Mouse (Mus musculus) MEL (cell line): ENCODE measurements around the gene Nt5dc3. TPM values are rescaled to one million over a fixed set of nuclear protein-coding genes. Genes with fewer than 3 reads are reported as not detected.
A peak's percentile ranks its signal among the peaks of the same experiment; 100 is the strongest.

Source experiments
- DNase-seq: peaks from one replicate; pipeline ENCODE4 v3.0.0; 2011; ENCODE audit warnings: low read depth, low spot score
- H3K27ac ChIP-seq: 2 replicates; pipeline ENCODE4 v1.5.1; 2012; ENCODE audit warnings: low read depth, mild to moderate bottlenecking, control low read depth, low read length, moderate library complexity; ENCODE audit not compliant: control insufficient read depth
- H3K27me3 ChIP-seq, 2 experiments: fragments of 150-350 bp in 1 of 2; sonication (generic) in 1 of 2; 2 replicates each; pipeline ENCODE4 v1.6.1; 2012; ENCODE audit warnings: low read length in 2 of 2, mild to moderate bottlenecking in 2 of 2, improper control_type of control experiment in 1 of 2, moderate library complexity in 1 of 2; ENCODE audit not compliant: insufficient read depth in 2 of 2, control insufficient read depth in 1 of 2
- H3K36me3 ChIP-seq, 2 experiments: 2 replicates each; pipeline ENCODE4 v1.6.1; 2012 to 2014; ENCODE audit warnings: low read length in 2 of 2, improper control_type of control experiment in 1 of 2, inconsistent platforms in 1 of 2, mild to moderate bottlenecking in 1 of 2; ENCODE audit not compliant: insufficient read depth in 2 of 2, control insufficient read depth in 1 of 2
- H3K4me1 ChIP-seq, 2 experiments: fragments of 150-350 bp in 1 of 2; sonication (generic) in 1 of 2; 2 replicates each; pipeline ENCODE4 v1.6.1; 2012; ENCODE audit warnings: low read length in 2 of 2, improper control_type of control experiment in 1 of 2, mild to moderate bottlenecking in 1 of 2; ENCODE audit not compliant: insufficient read depth in 2 of 2, control insufficient read depth in 1 of 2
- H3K4me3 ChIP-seq, 2 experiments: fragments of 150-350 bp in 1 of 2; sonication (generic) in 1 of 2; 2 replicates each; pipeline ENCODE4 v1.5.1; 2012; ENCODE audit warnings: low read depth in 2 of 2, low read length in 2 of 2, mild to moderate bottlenecking in 2 of 2, moderate library complexity in 2 of 2, control low read depth in 1 of 2, improper control_type of control experiment in 1 of 2; ENCODE audit not compliant: control insufficient read depth in 1 of 2, insufficient read depth in 1 of 2
- H3K79me2 ChIP-seq: 2 replicates; pipeline ENCODE4 v1.6.1; 2012; ENCODE audit warnings: mild to moderate bottlenecking, low read length, moderate library complexity; ENCODE audit not compliant: control insufficient read depth, poor library complexity, insufficient read depth
- H3K9ac ChIP-seq: 2 replicates; pipeline ENCODE4 v1.6.1; 2012; ENCODE audit warnings: low read depth, mild to moderate bottlenecking, control low read depth, low read length, moderate library complexity; ENCODE audit not compliant: control insufficient read depth, poor library complexity, severe bottlenecking
- H3K9me3 ChIP-seq: fragments of 150-350 bp; sonication (generic); replicated peaks from 2 replicates; pipeline ENCODE4 v1.6.1; 2012; ENCODE audit warnings: mild to moderate bottlenecking, low read length, improper control_type of control experiment, moderate library complexity; ENCODE audit not compliant: insufficient read depth
- BHLHE40 ChIP-seq: IDR thresholded peaks from 2 replicates; pipeline ENCODE4 v1.6.1; 2012; ENCODE audit warnings: low read depth, mild to moderate bottlenecking, inconsistent platforms, low read length, improper control_type of control experiment, borderline replicate concordance
- CHD1 ChIP-seq: IDR thresholded peaks from 2 replicates; pipeline ENCODE4 v1.6.1; 2012; ENCODE audit warnings: low read depth, mild to moderate bottlenecking, inconsistent platforms, low read length, improper control_type of control experiment
- CTCF ChIP-seq, 3 experiments: IDR thresholded peaks in 2 of 3; conservative IDR thresholded peaks in 1 of 3; 2 replicates each; pipeline ENCODE4 v1.5.1; 2011 to 2012; ENCODE audit warnings: low read length in 3 of 3, low read depth in 2 of 3, mild to moderate bottlenecking in 2 of 3, improper control_type of control experiment in 1 of 3, inconsistent platforms in 1 of 3, mixed read lengths in 1 of 3, moderate library complexity in 1 of 3; ENCODE audit not compliant: control insufficient read depth in 1 of 3, insufficient read depth in 1 of 3, poor library complexity in 1 of 3, severe bottlenecking in 1 of 3
- E2F4 ChIP-seq: IDR thresholded peaks from 2 replicates; pipeline ENCODE4 v1.6.1; 2011; ENCODE audit warnings: low read depth, low read length, improper control_type of control experiment, borderline replicate concordance
- ELF1 ChIP-seq: IDR thresholded peaks from 2 replicates; pipeline ENCODE4 v1.6.1; 2014; ENCODE audit warnings: low read depth, mild to moderate bottlenecking, inconsistent platforms, low read length, improper control_type of control experiment, moderate library complexity
- EP300 ChIP-seq, 2 experiments: IDR thresholded peaks; 2 replicates each; pipeline ENCODE4 v1.6.1; 2011; ENCODE audit warnings: improper control_type of control experiment in 2 of 2, low read length in 2 of 2, low read depth in 1 of 2, mild to moderate bottlenecking in 1 of 2
- ETS1 ChIP-seq: IDR thresholded peaks from 2 replicates; pipeline ENCODE4 v1.6.1; 2012; ENCODE audit warnings: low read depth, mild to moderate bottlenecking, inconsistent platforms, low read length, improper control_type of control experiment, moderate library complexity
- GABPA ChIP-seq: IDR thresholded peaks from 2 replicates; pipeline ENCODE4 v1.6.1; 2012; ENCODE audit warnings: low read depth, mild to moderate bottlenecking, inconsistent platforms, low read length, improper control_type of control experiment, moderate library complexity
- GATA1 ChIP-seq: IDR thresholded peaks from 2 replicates; pipeline ENCODE4 v1.6.1; 2011; ENCODE audit warnings: low read depth, low read length, improper control_type of control experiment
- HCFC1 ChIP-seq: IDR thresholded peaks from 2 replicates; pipeline ENCODE4 v1.6.1; 2012; ENCODE audit warnings: low read depth, mild to moderate bottlenecking, inconsistent platforms, low read length, improper control_type of control experiment, moderate library complexity
- JUND ChIP-seq: IDR thresholded peaks from 2 replicates; pipeline ENCODE4 v1.6.1; 2011; ENCODE audit warnings: low read depth, mild to moderate bottlenecking, improper control_type of control experiment, low read length
- KAT2A ChIP-seq: conservative IDR thresholded peaks from 2 replicates; pipeline ENCODE4 v1.6.1; 2012; ENCODE audit warnings: low read depth, low read length, improper control_type of control experiment, inconsistent platforms
- MAFK ChIP-seq: IDR thresholded peaks from 2 replicates; pipeline ENCODE4 v1.6.1; 2011; ENCODE audit warnings: low read depth, mild to moderate bottlenecking, low read length, improper control_type of control experiment, borderline replicate concordance
- MAX ChIP-seq: IDR thresholded peaks from 2 replicates; pipeline ENCODE4 v1.6.1; 2011; ENCODE audit warnings: low read length, improper control_type of control experiment
- MAZ ChIP-seq: IDR thresholded peaks from 2 replicates; pipeline ENCODE4 v1.6.1; 2012; ENCODE audit warnings: low read depth, mild to moderate bottlenecking, inconsistent platforms, low read length, improper control_type of control experiment
- MEF2A ChIP-seq: IDR thresholded peaks from 2 replicates; pipeline ENCODE4 v1.6.1; 2014; ENCODE audit warnings: low read depth, mild to moderate bottlenecking, inconsistent platforms, low read length, improper control_type of control experiment; ENCODE audit not compliant: poor library complexity, insufficient replicate concordance, severe bottlenecking; ENCODE audit errors: extremely low read depth
- MXI1 ChIP-seq: IDR thresholded peaks from 2 replicates; pipeline ENCODE4 v1.6.1; 2011; ENCODE audit warnings: mild to moderate bottlenecking, low read depth, low read length, improper control_type of control experiment
- MYB ChIP-seq: IDR thresholded peaks from 2 replicates; pipeline ENCODE4 v1.6.1; 2011; ENCODE audit warnings: mild to moderate bottlenecking, low read depth, low read length, improper control_type of control experiment
- MYC ChIP-seq: IDR thresholded peaks from 2 replicates; pipeline ENCODE4 v1.6.1; 2011; ENCODE audit warnings: low read depth, mild to moderate bottlenecking, low read length, improper control_type of control experiment, moderate library complexity
- POLR2A ChIP-seq, 2 experiments: IDR thresholded peaks; 2 replicates each; pipeline ENCODE4 v1.6.1; 2011 to 2012; ENCODE audit warnings: low read length in 2 of 2, mild to moderate bottlenecking in 2 of 2, control low read depth in 1 of 2, improper control_type of control experiment in 1 of 2, low read depth in 1 of 2, moderate library complexity in 1 of 2; ENCODE audit not compliant: control insufficient read depth in 1 of 2, insufficient read depth in 1 of 2, poor library complexity in 1 of 2
- POLR2AphosphoS2 ChIP-seq: IDR thresholded peaks from 2 replicates; pipeline ENCODE4 v1.6.1; 2011; ENCODE audit warnings: low read length, improper control_type of control experiment
- RAD21 ChIP-seq: IDR thresholded peaks from 2 replicates; pipeline ENCODE4 v1.6.1; 2011; ENCODE audit warnings: mild to moderate bottlenecking, low read depth, low read length, improper control_type of control experiment
- RCOR1 ChIP-seq: IDR thresholded peaks from 2 replicates; pipeline ENCODE4 v1.6.1; 2012; ENCODE audit warnings: low read depth, mild to moderate bottlenecking, inconsistent platforms, low read length, improper control_type of control experiment
- SIN3A ChIP-seq: IDR thresholded peaks from 2 replicates; pipeline ENCODE4 v1.6.1; 2012; ENCODE audit warnings: low read length, improper control_type of control experiment, inconsistent platforms
- SMC3 ChIP-seq: IDR thresholded peaks from 2 replicates; pipeline ENCODE4 v1.6.1; 2011; ENCODE audit warnings: low read depth, low read length, improper control_type of control experiment
- TAL1 ChIP-seq: IDR thresholded peaks from 2 replicates; pipeline ENCODE4 v1.6.1; 2012; ENCODE audit warnings: mild to moderate bottlenecking, inconsistent platforms, low read length, moderate library complexity, mixed read lengths
- TBP ChIP-seq: IDR thresholded peaks from 2 replicates; pipeline ENCODE4 v1.8.0; 2011; ENCODE audit warnings: low read depth, low read length, improper control_type of control experiment
- TCF12 ChIP-seq: IDR thresholded peaks from 2 replicates; pipeline ENCODE4 v1.6.1; 2014; ENCODE audit warnings: low read depth, mild to moderate bottlenecking, inconsistent platforms, low read length, improper control_type of control experiment, moderate library complexity
- UBTF ChIP-seq: IDR thresholded peaks from 2 replicates; pipeline ENCODE4 v1.6.1; 2012; ENCODE audit warnings: low read depth, mild to moderate bottlenecking, inconsistent platforms, low read length, improper control_type of control experiment, moderate library complexity, borderline replicate concordance; ENCODE audit not compliant: insufficient read depth
- USF1 ChIP-seq: IDR thresholded peaks from 2 replicates; pipeline ENCODE4 v1.6.1; 2014; ENCODE audit warnings: low read depth, mild to moderate bottlenecking, inconsistent platforms, low read length, improper control_type of control experiment, moderate library complexity
- USF2 ChIP-seq, 2 experiments: IDR thresholded peaks; 2 replicates each; pipeline ENCODE4 v1.6.1; 2011 to 2012; ENCODE audit warnings: improper control_type of control experiment in 2 of 2, low read length in 2 of 2, borderline replicate concordance in 1 of 2, inconsistent platforms in 1 of 2, low read depth in 1 of 2, mild to moderate bottlenecking in 1 of 2; ENCODE audit not compliant: insufficient read depth in 1 of 2
- ZC3H11A ChIP-seq: IDR thresholded peaks from 2 replicates; pipeline ENCODE4 v1.6.1; 2012; ENCODE audit warnings: low read depth, mild to moderate bottlenecking, inconsistent platforms, low read length, improper control_type of control experiment
- ZMIZ1 ChIP-seq: IDR thresholded peaks from 2 replicates; pipeline ENCODE4 v1.6.1; 2012; ENCODE audit warnings: low read depth, mild to moderate bottlenecking, inconsistent platforms, low read length, improper control_type of control experiment, moderate library complexity
- polyA plus RNA-seq, 2 experiments: library from polyadenylated mRNA; stranded (reverse) in 1 of 2; unstranded in 1 of 2; fragments of >175 nt in 1 of 2; fragments of >200 nt in 1 of 2; gene quantifications; 2 replicates each; pipeline versions ENCODE4 v1.2.1 to v1.2.4; 2012; ENCODE audit warnings: low replicate concordance in 2 of 2, low read depth in 1 of 2; ENCODE audit not compliant: insufficient read length in 2 of 2, insufficient read depth in 1 of 2, missing spikeins in 1 of 2
- total RNA-seq: library from RNA; depleted of rRNA; stranded (reverse); fragments of 300-350 nt; gene quantifications from 2 replicates; pipeline ENCODE4 v1.2.3, GENCODE M21; 2012

The Nt5dc3 gene
- total and polyA plus RNA-seq, 3 experiments, result 9.7 to 15.6 TPM; not detected in 1

DNA sequence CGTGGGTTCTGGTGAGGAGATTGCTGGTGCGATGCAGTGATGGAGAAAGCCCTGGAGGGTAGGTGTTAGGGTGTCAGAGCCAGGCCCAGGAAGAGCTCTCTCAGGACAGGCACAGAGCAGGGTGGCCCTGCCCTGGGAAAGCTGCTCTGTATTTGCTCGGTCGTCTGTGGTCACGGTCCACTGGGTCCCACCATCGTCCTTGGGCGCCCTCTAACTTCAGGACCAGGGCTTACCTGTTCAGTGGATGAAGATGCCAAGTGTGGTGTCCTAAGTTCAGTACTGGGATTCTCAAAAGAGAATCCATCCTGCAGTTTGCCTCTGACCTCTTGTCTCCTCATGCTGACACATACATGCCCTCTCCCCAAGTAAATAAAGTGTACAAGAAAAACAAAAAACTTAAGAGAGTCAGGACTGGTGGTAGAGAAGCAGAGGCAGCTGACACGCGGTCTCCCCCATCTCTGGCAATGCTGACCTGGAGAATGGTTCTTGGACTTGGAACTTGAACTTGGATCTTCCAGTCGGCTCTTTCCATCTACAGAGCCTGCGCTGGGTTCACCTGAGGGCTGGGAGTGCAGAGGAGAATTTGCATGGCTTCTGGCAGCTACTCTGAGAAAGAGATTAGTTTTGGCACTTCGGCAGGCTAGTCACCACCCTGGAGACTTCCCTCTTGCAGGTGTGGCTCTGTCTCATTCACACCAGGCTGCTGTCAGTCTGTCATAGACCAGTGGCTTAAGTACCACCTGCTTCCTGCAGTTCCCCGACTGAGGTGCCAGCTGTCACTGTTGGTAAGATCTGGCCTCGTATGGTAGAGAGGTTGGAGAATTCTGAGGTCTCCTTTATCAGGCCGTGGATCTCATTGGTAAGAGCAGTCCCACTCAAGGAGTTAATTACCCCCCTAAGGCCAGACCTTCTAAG lies 49.7 kb downstream of the Nt5dc3 start (continued):
- TF ChIP-seq USF1, result no peak

DNA sequence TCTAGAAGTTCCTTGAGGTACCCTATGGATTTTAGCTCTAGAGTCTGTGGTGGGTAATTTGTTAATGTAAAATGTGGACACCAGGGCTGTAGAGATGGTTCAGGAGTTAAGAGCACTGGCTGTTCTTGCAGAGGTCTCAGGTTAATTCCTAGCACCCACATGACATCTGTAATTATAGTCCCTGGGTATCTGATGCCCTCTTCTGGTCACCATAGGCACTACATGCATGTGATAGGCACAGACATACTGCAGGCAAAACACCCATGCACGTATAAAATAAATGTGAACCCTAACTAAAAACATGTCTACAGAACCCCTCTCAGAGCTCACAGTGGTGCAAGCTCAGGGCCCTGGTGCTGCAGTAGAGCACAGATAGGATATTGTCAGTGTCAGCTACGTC lies 50.7 kb downstream of the Nt5dc3 start:
- Histone ChIP-seq H3K4me1 (no peaks in the 10 kb centered on the region), H3K9ac (no peak overlapping the region), H3K27me3 (no peaks in the 10 kb centered on the region), H3K79me2 (no peaks in the 10 kb centered on the region), H3K4me3 (no peak overlapping the region), H3K9me3 (no peaks in the 10 kb centered on the region), H3K27ac (no peak overlapping the region), H3K36me3 (peaks cover 4 to 5% of the 10 kb centered on the region in 2 experiments; a peak in 2 of 4 replicates)
- DNase-seq, result peak; percentile 50
- TF ChIP-seq KAT2A (no peak), MAZ (no peak), TBP (no peak), MAFK (no peak), MYB (no peak), MXI1 (no peak), SMC3 (peak; percentile 40; the same call in 1 of the 2 replicates), TCF12 (no peak), UBTF (no peak), CTCF (IDR thresholded peaks at IDR 0.05 in 2 of 3, conservative IDR thresholded peaks at IDR 0.05 in 1 of 3; ENCODE audit: control insufficient read depth in 1 of 3, insufficient read depth in 1 of 3, low read depth in 2 of 3, low read length in 3 of 3, poor library complexity in 1 of 3, severe bottlenecking in 1 of 3) (peak; percentile 34 to 76 (median 51); a peak in 5 of 6 replicates), GATA1 (no peak), EP300 (IDR thresholded peaks at IDR 0.05; ENCODE audit: low read depth in 1 of 2, low read length in 2 of 2) (no peak), MYC (0 out of 2 replicates have a peak, but pooled peaks have one; percentile 26), MAX (no peak), SIN3A (no peak), TAL1 (no peak), MEF2A (no peak), USF2 (IDR thresholded peaks at IDR 0.05; ENCODE audit: borderline replicate concordance in 1 of 2, insufficient read depth in 1 of 2, low read depth in 1 of 2, low read length in 2 of 2) (no peak), ZC3H11A (0 out of 2 replicates have a peak, but pooled peaks have one; percentile 18), ELF1 (no peak), ZMIZ1 (no peak), JUND (no peak), HCFC1 (no peak), CHD1 (no peak), RAD21 (peak; percentile 48), BHLHE40 (no peak), E2F4 (no peak), POLR2A (IDR thresholded peaks at IDR 0.05; ENCODE audit: control insufficient read depth in 1 of 2, insufficient read depth in 1 of 2, low read depth in 1 of 2, low read length in 2 of 2, poor library complexity in 1 of 2) (no peak), POLR2AphosphoS2 (no peak), ETS1 (no peak), RCOR1 (no peak), USF1 (no peak), GABPA (no peak)
